In genomic region chr16:87393813-87394548, GRCm38 (mm10) we compare ENCODE assay signal across 8 mouse cellular contexts. TPM values are rescaled to one million over a fixed set of nuclear protein-coding genes. Genes with fewer than 3 reads are reported as not detected.
DNase-seq lines count a peak whose midpoint lies in the region; ATAC-seq and TF ChIP-seq lines count a peak whose summit lies in the region.

No protein-coding gene starts in this region.

- peak; percentile 67 for DNase-seq in MEL (ENCODE audit: low read depth, low spot score)
- peak; percentile 43 for DNase-seq in cerebellum, adult 11-12 months
- DNase-seq in forebrain, embryonic 14.5 days (ENCODE audit: low spot score) = peak; percentile 80
- peak; percentile 78 for DNase-seq in heart, postnatal 10 days
- DNase-seq in kidney, postnatal 25 days = peak; percentile 65 to 88
- DNase-seq in liver, embryonic 13.5 days = peak; percentile 10
- peak; percentile 53 for DNase-seq in thymus, adult 2 months

- peak; percentile 86 for ATAC-seq in forebrain, embryonic 14.5 days
- no peak; the same call in 1 of the 2 replicates for ATAC-seq in liver, embryonic 13.5 days (ENCODE audit: low read depth)
- ATAC-seq in neural tube, embryonic 13.5 days (ENCODE audit: low read depth) = peak; percentile 86

- H3K4me2 ChIP-seq in forebrain, embryonic 14.5 days (ENCODE audit: low read length) = no peak overlapping the region
- no peak overlapping the region for H3K4me2 ChIP-seq in liver, embryonic 13.5 days
- no peak overlapping the region for H3K4me2 ChIP-seq in neural tube, embryonic 13.5 days

- no peaks in the 10 kb centered on the region for H3K27me3 ChIP-seq in MEL (ENCODE audit: control insufficient read depth in 1 of 2, insufficient read depth in 2 of 2, low read length in 2 of 2)
- no peaks in the 10 kb centered on the region for H3K27me3 ChIP-seq in forebrain, embryonic 14.5 days (replicated peaks; ENCODE audit: control insufficient read depth, insufficient read depth, low read length)
- no peaks in the 10 kb centered on the region for H3K27me3 ChIP-seq in liver, embryonic 13.5 days
- no peaks in the 10 kb centered on the region for H3K27me3 ChIP-seq in neural tube, embryonic 13.5 days
- no peaks in the 10 kb centered on the region for H3K27me3 ChIP-seq in thymus, adult 2 months (ENCODE audit: control insufficient read depth, insufficient read depth, low read length)

- H3K27ac ChIP-seq in MEL (ENCODE audit: control insufficient read depth, low read depth, low read length) = no peak overlapping the region
- H3K27ac ChIP-seq in forebrain, embryonic 14.5 days (ENCODE audit: low read depth, low read length) = no peak overlapping the region
- no peak overlapping the region for H3K27ac ChIP-seq in liver, embryonic 13.5 days
- no peak overlapping the region for H3K27ac ChIP-seq in neural tube, embryonic 13.5 days (replicated peaks)
- no peak overlapping the region for H3K27ac ChIP-seq in thymus, adult 2 months (ENCODE audit: control insufficient read depth, insufficient read depth, low read length)

- TF ChIP-seq RAD21 in MEL (IDR thresholded peaks at IDR 0.05; ENCODE audit: low read depth, low read length) = peak; percentile 52

- H3K4me3 ChIP-seq in MEL (ENCODE audit: control insufficient read depth in 1 of 2, insufficient read depth in 1 of 2, low read depth in 2 of 2, low read length in 2 of 2) = no peak overlapping the region
- H3K4me3 ChIP-seq in forebrain, embryonic 14.5 days (ENCODE audit: low read depth, low read length) = no peak overlapping the region
- no peak overlapping the region for H3K4me3 ChIP-seq in liver, embryonic 13.5 days (replicated peaks)
- H3K4me3 ChIP-seq in neural tube, embryonic 13.5 days = no peak overlapping the region
- H3K4me3 ChIP-seq in thymus, adult 2 months (ENCODE audit: control insufficient read depth, insufficient read depth, low read length) = no peak overlapping the region

- H3K36me3 ChIP-seq in MEL (ENCODE audit: control insufficient read depth in 1 of 2, insufficient read depth in 2 of 2, low read length in 2 of 2) = peaks cover 0 to 6% of the 10 kb centered on the region in 2 experiments; a peak in 2 of 4 replicates
- peaks cover 69% of the 10 kb centered on the region for H3K36me3 ChIP-seq in forebrain, embryonic 14.5 days (ENCODE audit: control insufficient read depth, insufficient read depth, low read length)
- H3K36me3 ChIP-seq in liver, embryonic 13.5 days = peaks cover 69% of the 10 kb centered on the region
- H3K36me3 ChIP-seq in neural tube, embryonic 13.5 days = peaks cover 74% of the 10 kb centered on the region
- peaks cover 54% of the 10 kb centered on the region for H3K36me3 ChIP-seq in thymus, adult 2 months (ENCODE audit: control insufficient read depth, insufficient read depth, low read length)

- no peak for TF ChIP-seq EP300 in MEL (IDR thresholded peaks at IDR 0.05; ENCODE audit: low read depth in 1 of 2, low read length in 2 of 2)

- TF ChIP-seq POLR2A in MEL (IDR thresholded peaks at IDR 0.05; ENCODE audit: control insufficient read depth in 1 of 2, insufficient read depth in 1 of 2, low read depth in 1 of 2, low read length in 2 of 2, poor library complexity in 1 of 2) = no peak
- no peak for TF ChIP-seq POLR2A in thymus, adult 2 months (IDR thresholded peaks at IDR 0.05; ENCODE audit: control insufficient read depth, extremely low read depth, insufficient read depth, low read length, poor library complexity)

- peak; percentile 56 to 81 (median 69) for TF ChIP-seq CTCF in MEL (IDR thresholded peaks at IDR 0.05 in 2 of 3, conservative IDR thresholded peaks at IDR 0.05 in 1 of 3; ENCODE audit: control insufficient read depth in 1 of 3, insufficient read depth in 1 of 3, low read depth in 2 of 3, low read length in 3 of 3, poor library complexity in 1 of 3, severe bottlenecking in 1 of 3)
- TF ChIP-seq CTCF in thymus, adult 2 months (IDR thresholded peaks at IDR 0.05; ENCODE audit: borderline replicate concordance, control insufficient read depth, extremely low read depth, insufficient read depth, low read length, poor library complexity) = no peak

- H3K9me3 ChIP-seq in MEL (replicated peaks; ENCODE audit: insufficient read depth, low read length) = no peaks in the 10 kb centered on the region
- no peaks in the 10 kb centered on the region for H3K9me3 ChIP-seq in forebrain, embryonic 14.5 days (replicated peaks; ENCODE audit: control insufficient read depth, low read length)
- no peaks in the 10 kb centered on the region for H3K9me3 ChIP-seq in liver, embryonic 13.5 days (replicated peaks)
- no peaks in the 10 kb centered on the region for H3K9me3 ChIP-seq in neural tube, embryonic 13.5 days

- intact Hi-C loops in heart, postnatal 10 days (cut with DNase I) = loop anchor here (5.0 to 10.0 kb wide), 4 partner anchors 37 to 1587 kb away; no protein-coding TSS in a partner anchor

- 52% methylated on average over 16 of the region's 16 CpGs for WGBS in forebrain, embryonic 14.5 days
- WGBS in liver, embryonic 13.5 days (ENCODE audit: insufficient replicate concordance) = 56% methylated on average over 16 of the region's 16 CpGs
- 53% methylated on average over 16 of the region's 16 CpGs for WGBS in neural tube, embryonic 13.5 days
- WGBS in thymus, adult 2 months = 61% methylated on average over 16 of the region's 16 CpGs

- H3K79me2 ChIP-seq in MEL (ENCODE audit: control insufficient read depth, insufficient read depth, low read length, poor library complexity) = no peaks in the 10 kb centered on the region

- H3K4me1 ChIP-seq in MEL (ENCODE audit: control insufficient read depth in 1 of 2, insufficient read depth in 2 of 2, low read length in 2 of 2) = no peaks in the 10 kb centered on the region
- no peaks in the 10 kb centered on the region for H3K4me1 ChIP-seq in forebrain, embryonic 14.5 days (ENCODE audit: control insufficient read depth, insufficient read depth, low read length)
- no peaks in the 10 kb centered on the region; the same call in 1 of the 2 replicates for H3K4me1 ChIP-seq in liver, embryonic 13.5 days (replicated peaks)
- H3K4me1 ChIP-seq in neural tube, embryonic 13.5 days (replicated peaks) = no peaks in the 10 kb centered on the region
- no peaks in the 10 kb centered on the region for H3K4me1 ChIP-seq in thymus, adult 2 months (replicated peaks; ENCODE audit: control insufficient read depth, insufficient read depth, low read length)

- no peak overlapping the region for H3K9ac ChIP-seq in MEL (ENCODE audit: control insufficient read depth, low read depth, low read length, poor library complexity, severe bottlenecking)
- no peak overlapping the region for H3K9ac ChIP-seq in forebrain, embryonic 14.5 days (ENCODE audit: low read length)
- no peak overlapping the region for H3K9ac ChIP-seq in liver, embryonic 13.5 days
- H3K9ac ChIP-seq in neural tube, embryonic 13.5 days = 0 out of 2 replicates have a peak overlapping the region, but pooled peaks have one; percentile 2

TF ChIP-seq in MEL, 35 proteins besides CTCF, POLR2A, EP300 and RAD21:
- TF ChIP-seq MAX (IDR thresholded peaks at IDR 0.05; ENCODE audit: low read length) = 0 out of 2 replicates have a peak, but pooled peaks have one; percentile 35
- no peak for TF ChIP-seq MEF2A (IDR thresholded peaks at IDR 0.05; ENCODE audit: extremely low read depth, insufficient replicate concordance, low read depth, low read length, poor library complexity, severe bottlenecking)
- TF ChIP-seq GABPA (IDR thresholded peaks at IDR 0.05; ENCODE audit: low read depth, low read length) = no peak
- TF ChIP-seq USF2 (IDR thresholded peaks at IDR 0.05; ENCODE audit: borderline replicate concordance in 1 of 2, insufficient read depth in 1 of 2, low read depth in 1 of 2, low read length in 2 of 2) = no peak
- TF ChIP-seq ZMIZ1 (IDR thresholded peaks at IDR 0.05; ENCODE audit: low read depth, low read length) = no peak
- peak; percentile 53 for TF ChIP-seq SMC3 (IDR thresholded peaks at IDR 0.05; ENCODE audit: low read depth, low read length)

RNA-seq across cellular contexts. Expression of gene Ltn1, which starts 38.4 kb away (rescaled TPM):
- 16.0 and 16.4 TPM in 2 replicates for total RNA-seq in MEL (2012; rRNA removed)
- 10 to 100 TPM; 22.3 to 55.9 TPM for polyA plus RNA-seq in MEL (2012; ENCODE audit: insufficient read depth in 1 of 2, insufficient read length in 2 of 2, low read depth in 1 of 2, low replicate concordance in 2 of 2, missing spikeins in 1 of 2)
- 26.5 and 34.2 TPM in 2 replicates for polyA plus RNA-seq in forebrain, embryonic 14.5 days (2014; fragmentation: Nextera tagmentation; extraction: Ambion mirVana)
- total RNA-seq in heart, postnatal 10 days (2021) = 10 to 100 TPM; 25.9 to 26.5 TPM
- 11.4 and 13.8 TPM in 2 replicates for polyA plus RNA-seq in liver, embryonic 13.5 days (2015; fragmentation: Nextera tagmentation; extraction: Ambion mirVana)
- 20.7 and 25.6 TPM in 2 replicates for polyA plus RNA-seq in neural tube, embryonic 13.5 days (2015; fragmentation: Nextera tagmentation; extraction: Ambion mirVana)
- 9.8 and 11.1 TPM in 2 replicates for polyA plus RNA-seq in thymus, adult 2 months (2012; rRNA removed)

RNA-seq across cellular contexts. Expression of gene N6amt1, which starts 40.0 kb away (rescaled TPM):
- total RNA-seq in MEL (2012; rRNA removed) = 14.4 and 16.1 TPM in 2 replicates
- 10 to 100 TPM in 1 of 2 experiments, not detected in 1; 24.6 TPM for polyA plus RNA-seq in MEL (2012; ENCODE audit: insufficient read depth in 1 of 2, insufficient read length in 2 of 2, low read depth in 1 of 2, low replicate concordance in 2 of 2, missing spikeins in 1 of 2)
- 13.3 and 13.9 TPM in 2 replicates for polyA plus RNA-seq in forebrain, embryonic 14.5 days (2014; fragmentation: Nextera tagmentation; extraction: Ambion mirVana)
- 10 to 100 TPM; 25.4 to 27.2 TPM for total RNA-seq in heart, postnatal 10 days (2021)
- 9.2 TPM in 2 replicates for polyA plus RNA-seq in liver, embryonic 13.5 days (2015; fragmentation: Nextera tagmentation; extraction: Ambion mirVana)
- polyA plus RNA-seq in neural tube, embryonic 13.5 days (2015; fragmentation: Nextera tagmentation; extraction: Ambion mirVana) = 20.1 and 21.2 TPM in 2 replicates
- 8.3 and 8.4 TPM in 2 replicates for polyA plus RNA-seq in thymus, adult 2 months (2012; rRNA removed)

RNA-seq across cellular contexts. Expression of gene Rwdd2b, which starts 46.4 kb away (rescaled TPM):
- 9.0 and 11.3 TPM in 2 replicates for total RNA-seq in MEL (2012; rRNA removed)
- polyA plus RNA-seq in MEL (2012; ENCODE audit: insufficient read depth in 1 of 2, insufficient read length in 2 of 2, low read depth in 1 of 2, low replicate concordance in 2 of 2, missing spikeins in 1 of 2) = 10 to 100 TPM in 1 of 2 experiments, not detected in 1; 17.2 TPM
- 11.9 and 12.0 TPM in 2 replicates for polyA plus RNA-seq in forebrain, embryonic 14.5 days (2014; fragmentation: Nextera tagmentation; extraction: Ambion mirVana)
- 1 to 10 TPM; 7.4 to 8.0 TPM for total RNA-seq in heart, postnatal 10 days (2021)
- polyA plus RNA-seq in liver, embryonic 13.5 days (2015; fragmentation: Nextera tagmentation; extraction: Ambion mirVana) = 6.8 TPM in 2 replicates
- polyA plus RNA-seq in neural tube, embryonic 13.5 days (2015; fragmentation: Nextera tagmentation; extraction: Ambion mirVana) = 13.3 and 13.5 TPM in 2 replicates
- polyA plus RNA-seq in thymus, adult 2 months (2012; rRNA removed) = 9.3 and 9.5 TPM in 2 replicates

Comparison
In these comparisons a context has a peak if more than half of its experiments do, and no peak if none do; other contexts are left out.
1. DNase-seq: peak in every context shown above with its lines; median percentile 80 in forebrain, embryonic 14.5 days; 78 in heart, postnatal 10 days; 76 in kidney, postnatal 25 days; 67 in MEL; 53 in thymus, adult 2 months; 43 in cerebellum, adult 11-12 months; 10 in liver, embryonic 13.5 days.